Mouse (Mus musculus) heart, postnatal 10 days (tissue): ENCODE data around the gene Tmem219. TPM values are rescaled to one million over a fixed set of nuclear protein-coding genes. Genes with fewer than 3 reads are reported as not detected.

ENCODE experiments used
- DNase-seq, 2 experiments: peaks; one replicate each; pipeline ENCODE4 v3.0.0; 2021
- intact Hi-C: fragments of 180-260 bp; cut with DNase I; formaldehyde crosslinking; loops from one replicate; pipeline ENCODE4 v1.15.1; 2025
- total RNA-seq, 2 experiments: library from RNA; stranded (reverse); gene quantifications; 2 replicates each; pipeline ENCODE4 v1.2.3; 2021

Gene Tmem219
- total RNA-seq = 10 to 100 TPM; 16.3 to 17.6 TPM

DNA sequence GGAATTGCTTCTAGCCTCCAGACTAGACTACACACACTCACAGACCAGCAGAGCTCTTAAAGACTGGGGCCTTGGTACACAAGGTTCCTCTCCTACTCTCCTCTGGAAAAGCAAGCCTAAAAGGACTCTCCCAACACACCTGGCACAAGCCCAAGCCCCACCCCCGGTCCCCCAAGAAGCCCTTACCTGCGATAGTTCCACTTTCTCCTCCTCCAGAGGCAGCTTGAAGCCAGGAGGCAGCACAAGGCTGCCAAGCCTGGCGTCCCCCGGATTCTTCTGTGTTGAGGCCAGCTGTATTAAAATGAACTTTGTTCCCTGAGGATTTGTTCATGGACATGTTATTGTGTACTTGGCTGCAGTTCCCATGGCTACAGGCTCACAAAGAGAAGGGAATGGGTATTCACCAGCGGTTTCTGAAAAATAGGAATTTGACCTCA, at the start of gene Tmem219:
Tmem219 (minus strand) TSS at position 294 of the 437 bp plus-strand sequence.
- intact Hi-C loops = no loop called here
- DNase-seq = peak; percentile 69 to 72

DNA sequence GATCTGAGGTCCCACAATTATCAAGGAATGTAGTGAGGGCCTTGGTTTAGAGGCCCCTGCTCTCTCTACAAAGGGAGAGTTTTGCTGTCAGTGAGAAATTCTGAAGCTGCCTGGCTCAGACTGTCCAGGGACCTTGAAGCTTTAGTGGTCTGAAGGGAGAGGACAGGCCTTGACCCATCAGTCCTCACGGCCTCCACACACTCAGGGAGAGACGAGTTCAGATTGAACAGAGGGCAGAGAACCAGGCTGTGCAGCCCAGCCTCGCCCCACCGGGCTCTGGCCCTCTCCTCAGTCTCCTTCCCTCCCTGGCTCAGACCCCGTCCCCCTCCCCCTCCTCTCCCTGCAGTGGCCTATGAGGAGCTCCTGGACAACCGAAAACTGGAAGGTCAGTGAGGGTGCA, 44.6 kb upstream of the Tmem219 start:
- intact Hi-C loops = no loop called here
- DNase-seq = no peak

DNA sequence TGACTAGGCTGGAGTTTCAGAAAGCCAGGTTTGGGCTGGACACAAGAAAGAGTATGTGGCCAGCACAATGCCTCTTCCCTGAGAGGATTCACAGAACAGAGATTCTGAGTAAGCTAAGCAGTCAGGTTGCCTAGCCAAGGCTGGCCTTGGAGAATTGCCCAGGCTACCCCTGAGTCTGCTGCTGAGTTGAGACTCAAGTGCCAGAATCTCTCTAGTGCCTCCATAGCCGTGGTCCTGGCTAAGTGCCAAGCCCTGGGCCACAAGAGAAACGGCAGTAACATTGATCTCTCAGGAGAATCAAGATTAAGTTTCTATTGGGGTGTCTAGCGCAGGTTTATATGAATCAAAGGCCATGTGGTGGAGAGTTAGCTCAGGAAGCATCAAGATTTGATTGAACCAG, 42.9 kb upstream of the Tmem219 start:
- no peak for DNase-seq
- intact Hi-C loops = no loop called here

DNA sequence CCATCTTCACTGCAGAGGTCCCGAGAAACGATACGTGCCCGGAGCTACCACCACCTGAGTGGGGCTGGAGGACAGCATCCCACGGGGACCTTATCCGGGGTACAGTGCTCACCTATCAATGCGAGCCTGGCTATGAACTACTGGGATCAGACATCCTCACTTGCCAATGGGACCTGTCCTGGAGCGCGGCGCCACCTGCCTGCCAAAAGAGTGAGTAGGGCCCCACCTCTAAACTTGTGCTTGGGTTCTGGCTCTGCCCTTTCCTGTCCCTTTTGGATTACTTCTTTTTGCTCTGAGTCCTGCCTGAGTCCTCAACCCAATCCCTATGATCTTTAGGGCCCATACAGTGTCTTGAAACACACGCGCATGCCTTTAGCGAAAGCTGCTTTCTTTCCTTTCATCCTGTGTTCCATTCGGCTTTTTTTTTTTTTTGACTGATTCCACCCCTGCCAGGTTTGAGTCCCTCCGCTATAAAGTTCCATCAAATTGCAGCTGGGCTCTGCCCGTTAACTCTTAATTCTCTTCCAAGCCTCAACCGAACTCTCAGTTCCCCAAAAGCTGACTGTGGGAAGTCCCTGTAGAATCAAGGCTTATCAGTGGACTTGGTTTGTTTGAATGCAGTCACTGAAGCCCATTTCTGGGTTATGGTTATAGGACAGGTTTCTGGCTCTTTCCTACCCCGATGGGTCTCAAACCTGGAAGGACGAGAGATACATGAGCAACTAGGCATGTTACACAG, 41.0 kb upstream of the Tmem219 start:
- DNase-seq = peak; percentile 53
- intact Hi-C loops = loop anchor here (1.0 to 2.0 kb wide), 2 partner anchors 131 to 141 kb away; no protein-coding TSS in a partner anchor

DNA sequence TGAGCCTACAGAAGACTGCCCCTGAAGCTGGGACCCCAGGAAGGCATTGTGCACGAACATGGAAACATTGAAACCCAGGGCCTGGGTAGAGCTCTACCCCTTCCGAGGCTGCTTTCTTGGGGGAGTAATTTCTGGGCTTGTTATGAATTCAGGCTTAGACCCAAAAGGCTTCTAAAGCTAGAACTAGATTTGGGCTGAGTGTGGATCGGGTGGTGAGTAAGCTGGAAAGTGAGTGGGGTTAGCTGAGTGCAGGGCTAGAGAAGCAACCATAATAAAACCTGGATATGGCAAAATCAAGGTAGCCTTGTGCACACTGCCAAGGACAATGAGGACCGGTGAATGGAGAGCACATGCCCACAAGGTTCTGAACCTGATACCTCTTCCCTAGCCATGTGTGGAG, 39.2 kb upstream of the Tmem219 start:
- no peak for DNase-seq
- intact Hi-C loops = loop anchor here (2.0 kb wide), 1 partner anchor 129 kb away; no protein-coding TSS in a partner anchor

DNA sequence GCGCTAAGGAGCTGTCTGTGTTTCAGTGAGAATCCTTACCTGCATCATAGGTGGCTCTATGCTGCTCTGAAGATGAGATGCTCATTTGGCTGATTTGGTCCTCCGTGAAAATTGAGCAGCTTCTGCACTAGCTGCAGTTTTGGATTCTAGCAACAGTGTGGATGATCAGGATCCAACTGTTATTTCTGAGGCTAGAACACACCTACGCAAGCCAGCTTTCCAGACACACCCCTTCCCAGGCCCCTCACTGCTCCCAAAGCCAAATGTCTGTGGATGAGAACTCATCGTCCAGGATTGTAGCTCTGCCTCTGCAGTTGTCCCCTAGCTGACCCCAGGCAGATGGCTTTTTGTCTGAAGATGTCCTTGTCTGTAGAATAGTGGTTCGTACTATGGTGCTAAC, 38.4 kb upstream of the Tmem219 start:
- intact Hi-C loops = no loop called here
- DNase-seq = no peak

DNA sequence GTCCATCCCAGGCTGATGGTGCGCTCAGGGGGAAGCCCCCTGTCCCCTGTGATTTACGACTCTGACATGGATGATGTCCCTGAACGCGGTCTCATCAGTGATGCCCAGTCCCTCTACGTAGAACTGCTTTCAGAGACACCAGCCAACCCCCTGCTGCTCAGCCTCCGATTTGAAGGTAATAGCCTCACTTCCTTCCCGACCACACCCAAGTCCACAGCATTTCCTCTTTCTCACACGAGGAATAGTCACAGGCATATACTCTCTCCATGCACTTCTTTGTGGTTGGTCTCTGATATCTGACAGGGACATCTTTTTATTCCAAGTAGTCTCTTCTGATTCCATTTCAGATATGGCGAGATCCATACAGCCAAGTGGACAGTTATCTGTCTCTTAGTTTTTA, 37.1 kb upstream of the Tmem219 start:
- intact Hi-C loops = no loop called here
- no peak for DNase-seq

DNA sequence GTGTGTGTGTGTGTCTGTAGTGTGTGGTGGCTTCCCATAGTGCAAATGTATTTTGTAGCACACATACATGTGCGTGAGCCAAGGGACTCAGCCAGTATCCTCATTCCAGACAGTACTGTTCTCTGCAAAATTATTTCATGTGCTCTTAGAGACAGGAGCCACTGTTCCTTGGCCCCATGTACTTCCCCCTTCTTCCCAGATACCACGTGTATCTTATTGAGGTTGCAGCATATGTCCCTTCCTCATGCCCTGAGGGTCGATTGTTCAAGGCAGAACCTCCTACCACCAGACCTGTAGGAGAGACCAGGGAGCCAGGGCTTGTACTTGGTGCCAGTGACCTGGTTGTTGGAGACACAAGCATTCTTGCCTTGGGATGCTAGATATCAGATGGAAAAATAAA, 32.4 kb upstream of the Tmem219 start:
- DNase-seq = no peak
- intact Hi-C loops = no loop called here

DNA sequence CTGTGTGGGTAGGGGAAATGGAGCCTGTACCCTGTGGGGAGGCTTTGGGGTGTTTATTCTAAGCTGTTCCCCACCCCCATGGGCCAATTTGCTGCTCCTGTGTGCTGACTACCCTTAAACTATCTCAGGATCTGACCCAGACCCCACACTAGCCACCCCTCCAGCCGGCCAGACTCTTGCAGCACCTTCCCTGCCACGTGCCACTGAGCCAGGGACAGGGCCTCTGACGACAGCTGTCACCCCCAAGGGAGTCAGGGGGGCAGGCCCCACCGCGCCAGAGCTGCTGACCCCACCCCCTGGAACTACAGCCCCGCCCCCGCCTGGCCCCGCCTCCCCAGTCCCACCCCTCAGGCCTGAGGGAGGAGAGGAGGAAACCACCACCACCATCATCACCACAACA, 29.9 kb upstream of the Tmem219 start:
- intact Hi-C loops = no loop called here
- DNase-seq = no peak

DNA sequence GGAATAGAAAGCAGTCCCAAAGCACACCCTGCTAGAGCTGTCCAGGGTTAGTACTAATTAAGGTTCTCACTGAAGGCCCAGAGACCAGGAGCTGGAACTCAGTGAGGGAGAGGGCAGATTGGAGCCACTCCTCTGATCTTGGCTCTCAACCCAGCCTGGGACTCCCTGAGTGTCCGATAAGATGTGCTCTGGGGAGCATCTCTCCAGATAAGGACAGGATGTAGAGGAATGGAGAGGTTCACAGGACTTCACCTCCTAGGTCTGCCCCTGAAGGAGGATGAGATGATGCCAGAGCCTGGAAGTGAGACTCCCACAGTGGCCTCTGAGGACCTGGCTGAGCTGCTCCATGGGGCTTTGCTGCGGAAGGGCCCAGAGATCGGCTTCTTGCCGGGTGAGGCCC, 29.0 kb upstream of the Tmem219 start:
- intact Hi-C loops = loop anchor here (2.0 kb wide), 1 partner anchor 23 kb away; the partner anchor contains the start of gene Cdipt
- no peak for DNase-seq

DNA sequence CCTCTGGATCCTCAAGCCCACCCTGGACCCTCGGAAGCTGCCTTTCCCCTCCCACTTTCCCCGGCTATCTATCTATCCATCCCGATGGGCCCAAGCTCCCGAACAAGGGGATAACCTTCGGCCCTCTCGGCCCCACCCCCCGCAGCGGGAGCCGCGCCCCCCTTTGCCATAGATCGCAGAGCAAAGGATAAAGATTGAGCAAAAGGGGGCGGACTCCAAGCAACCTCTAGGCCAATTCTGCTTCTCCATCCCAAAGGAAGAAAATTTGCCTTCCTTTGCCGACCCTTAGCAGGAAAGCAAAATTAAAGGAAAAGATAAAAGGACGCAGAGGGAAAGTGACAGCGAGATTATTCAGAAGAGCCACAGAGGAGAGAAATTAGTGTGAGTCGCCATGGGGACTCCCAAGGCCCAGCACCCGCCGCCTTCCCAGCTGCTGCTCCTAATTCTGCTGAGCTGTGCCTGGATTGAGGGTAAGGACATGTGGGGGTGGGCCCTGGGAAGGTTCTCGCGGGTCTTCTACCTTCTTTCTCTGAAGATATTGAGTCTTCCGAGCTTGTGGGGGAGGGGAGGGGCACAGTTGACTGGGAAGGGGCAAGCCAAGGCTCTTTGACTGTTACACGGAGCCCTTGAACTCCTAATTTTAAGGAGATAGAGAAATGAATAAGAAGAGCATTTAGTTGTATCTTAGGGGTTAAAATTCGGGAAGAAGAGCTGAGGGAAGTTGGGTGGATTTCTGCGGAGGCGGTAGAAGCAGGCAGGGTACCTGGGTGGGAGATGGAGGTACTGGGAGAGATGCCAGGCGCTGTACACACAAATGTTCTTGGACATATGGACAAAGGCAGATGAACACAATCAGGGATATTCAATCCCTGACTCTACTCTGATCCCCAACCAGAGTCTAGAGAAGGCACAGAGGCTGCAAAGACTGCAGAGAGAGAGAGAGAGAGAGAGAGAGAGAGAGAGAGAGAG, 28.2 kb upstream of the Tmem219 start:
- intact Hi-C loops = loop anchor here (2.0 kb wide), 1 partner anchor 24 kb away; the partner anchor contains the start of gene Cdipt
- DNase-seq = no peak

DNA sequence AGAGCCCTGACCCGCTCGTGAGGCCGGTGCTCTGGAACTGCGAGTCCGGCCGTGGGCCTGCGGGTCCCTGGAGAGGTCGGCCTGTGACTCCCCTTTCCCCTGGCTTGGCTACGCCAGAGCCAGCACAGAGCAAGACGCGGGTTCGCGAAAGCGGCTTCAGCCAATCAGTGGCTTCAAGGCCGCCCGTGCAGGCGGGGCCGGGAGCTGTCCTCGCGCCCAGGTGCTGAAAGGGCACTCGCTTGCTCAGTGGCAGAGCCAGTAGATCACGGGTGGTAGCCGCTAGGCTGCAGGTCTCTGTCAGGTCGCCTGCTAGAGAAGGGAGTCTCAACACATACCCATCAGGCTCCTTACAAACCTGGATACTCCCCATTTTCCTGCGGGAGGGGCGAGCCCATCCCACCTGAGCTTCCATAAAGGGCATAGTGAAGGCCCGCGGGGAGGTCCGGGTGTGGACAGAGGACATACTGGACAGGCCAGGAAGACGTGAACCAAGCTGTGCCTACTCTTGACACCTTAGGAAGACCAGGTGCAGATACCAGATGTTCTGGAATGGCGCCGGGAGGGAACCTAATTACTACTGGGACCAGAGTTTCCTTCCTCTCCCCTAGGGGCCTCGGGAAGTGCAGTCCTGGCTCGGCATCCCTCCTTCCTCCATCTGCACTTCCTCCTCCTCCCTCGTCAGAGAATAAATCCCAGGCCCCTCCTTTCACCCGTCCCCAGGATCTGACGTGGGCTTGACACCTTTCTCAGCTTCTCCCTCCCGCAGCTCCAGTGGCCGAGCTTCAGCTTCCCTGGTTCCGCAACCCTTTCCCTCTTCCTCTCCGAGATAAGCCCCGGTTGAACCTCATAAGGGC, 27.3 kb upstream of the Tmem219 start, which contains the start of gene Sez6l2:
Sez6l2 (plus strand) TSS at position 771 of the 854 bp plus-strand sequence.
- peak; percentile 94 to 95 for DNase-seq
- intact Hi-C loops = loop anchor here (1.0 to 5.0 kb wide), 3 partner anchors 25 to 128 kb away; partner anchors contain the start of genes Cdipt and Mvp

DNA sequence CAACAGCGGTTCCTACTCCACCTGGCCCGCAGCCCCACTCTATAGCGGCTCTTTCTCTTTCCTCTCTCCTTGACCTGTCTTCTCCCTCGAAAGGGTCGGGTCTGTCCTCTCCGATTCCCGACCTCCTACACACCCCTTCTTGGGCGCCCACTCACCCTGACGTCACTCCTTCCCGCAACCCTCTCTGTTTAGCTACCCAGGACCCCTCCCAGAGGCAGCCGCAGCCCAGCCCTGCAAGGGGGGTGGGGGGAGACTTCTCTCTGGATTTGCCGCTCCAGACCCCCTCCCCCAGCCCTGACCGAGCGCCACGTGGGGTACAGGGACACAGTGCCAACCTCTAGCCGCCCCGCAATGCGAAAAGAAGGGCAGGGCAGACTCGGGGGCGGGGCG, 26.7 kb upstream of the Tmem219 start, which contains the start of gene Asphd1:
Asphd1 (minus strand) TSS at position 180 of the 390 bp plus-strand sequence.
- no peak for DNase-seq
- intact Hi-C loops = loop anchor here (1.0 to 5.0 kb wide), 2 partner anchors 65 to 127 kb away; partner anchors contain the start of gene Mvp

DNA sequence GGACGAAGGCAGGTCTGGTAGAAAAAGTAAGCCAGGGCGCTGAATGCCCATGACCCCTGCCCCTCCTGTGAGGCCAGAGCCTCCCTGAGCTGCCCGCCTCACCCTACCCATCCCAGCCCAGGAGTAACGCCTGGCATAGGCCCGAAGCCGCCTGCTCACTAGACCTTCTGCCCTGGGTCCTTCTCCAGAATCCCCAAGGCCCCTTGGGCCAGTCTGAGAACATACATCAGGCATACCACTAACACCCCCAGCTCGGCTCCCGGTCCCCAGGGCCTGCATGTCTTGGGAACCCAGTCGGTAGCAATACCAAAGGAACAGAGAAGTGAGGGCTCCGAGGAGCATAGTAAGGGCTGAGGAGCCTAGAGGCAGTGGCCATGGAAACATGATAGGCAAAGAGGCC, 25.9 kb upstream of the Tmem219 start:
- no peak for DNase-seq
- intact Hi-C loops = loop anchor here (1.0 to 5.0 kb wide), 2 partner anchors 66 to 126 kb away; partner anchors contain the start of gene Mvp

DNA sequence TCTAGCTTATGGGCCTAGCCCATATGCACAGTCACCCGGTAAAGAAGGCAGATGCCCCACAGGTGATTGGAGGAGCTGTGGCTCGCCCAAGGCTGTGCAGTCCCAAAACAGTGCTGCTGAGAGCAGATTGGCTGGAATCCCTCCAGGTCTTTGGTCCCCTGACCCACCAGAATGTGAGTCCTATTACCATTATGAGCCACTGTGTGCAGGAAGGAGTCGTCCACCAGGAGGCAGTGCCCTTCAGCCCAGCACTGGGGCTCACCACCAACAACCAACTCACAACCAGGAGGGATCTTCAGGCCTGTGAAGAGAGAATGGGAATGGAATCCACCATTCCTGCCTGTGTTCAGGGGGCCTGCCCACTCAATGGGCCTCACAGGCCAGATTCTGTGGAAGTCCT, 23.8 kb upstream of the Tmem219 start:
- peak; percentile 36 to 68 for DNase-seq
- intact Hi-C loops = loop anchor here (1.0 to 5.0 kb wide), 3 partner anchors 124 to 164 kb away; no protein-coding TSS in a partner anchor

DNA sequence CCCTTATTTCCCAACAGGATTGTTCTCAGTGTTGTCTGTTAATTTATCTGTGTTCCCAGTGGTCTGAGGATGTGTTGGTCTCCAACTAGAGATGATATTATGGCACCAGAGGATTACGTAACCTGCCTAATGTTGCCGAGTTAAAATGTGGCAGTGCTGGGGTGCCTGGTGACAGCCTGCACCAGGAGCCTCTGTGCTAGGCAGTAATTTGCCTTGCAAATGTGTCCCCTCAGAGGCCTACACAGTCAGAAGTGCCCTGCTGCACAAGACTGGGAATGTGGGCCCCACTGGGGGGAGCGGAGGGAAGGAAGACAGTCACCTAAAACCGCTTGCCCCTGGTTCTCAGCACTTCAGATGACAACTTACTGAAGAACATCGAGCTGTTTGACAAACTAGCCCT, 19.1 kb upstream of the Tmem219 start:
- intact Hi-C loops = no loop called here

DNA sequence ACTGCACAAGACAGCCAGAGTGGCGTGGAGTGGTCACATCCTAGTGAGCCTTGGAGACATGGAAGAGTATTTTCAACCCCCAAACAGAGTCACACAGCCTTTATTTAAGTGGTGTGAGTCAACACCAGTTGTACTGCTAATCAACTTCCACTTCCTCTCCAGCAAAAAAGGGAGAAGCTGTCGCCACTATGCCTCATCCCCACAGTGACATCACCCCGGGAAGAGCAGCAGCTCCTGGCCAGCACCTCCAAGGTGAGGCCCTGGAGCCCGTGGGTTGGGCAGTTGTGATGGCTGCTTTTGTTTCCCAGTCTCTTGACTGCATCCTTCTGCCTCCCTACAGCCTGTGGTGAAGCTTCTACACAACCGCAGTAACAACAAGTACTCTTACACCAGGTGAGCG, 18.5 kb upstream of the Tmem219 start:
- no peak for DNase-seq
- intact Hi-C loops = no loop called here

More for the DNA sequence above, 19.1 kb upstream of the Tmem219 start:
- DNase-seq = no peak

DNA sequence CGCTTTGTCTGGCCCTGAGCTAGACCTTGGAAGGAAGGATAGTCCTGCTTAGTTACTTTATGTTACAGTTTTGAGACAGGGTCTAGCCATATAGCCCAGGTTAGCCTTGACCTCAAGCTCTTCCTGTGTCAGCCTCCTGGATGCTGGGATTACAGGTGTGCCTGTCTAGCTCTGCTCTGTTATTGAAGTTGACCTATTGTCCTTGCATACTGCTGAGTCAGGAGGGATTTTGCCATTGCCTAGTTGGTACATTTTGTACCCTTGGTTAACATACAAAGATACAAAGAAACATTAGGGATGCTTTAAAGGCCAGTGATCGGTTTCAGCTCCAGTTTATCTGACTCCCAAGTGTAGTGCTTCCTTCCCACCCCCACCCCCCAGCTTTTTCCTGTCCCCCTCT, 9.9 kb upstream of the Tmem219 start:
- DNase-seq = no peak
- intact Hi-C loops = no loop called here

DNA sequence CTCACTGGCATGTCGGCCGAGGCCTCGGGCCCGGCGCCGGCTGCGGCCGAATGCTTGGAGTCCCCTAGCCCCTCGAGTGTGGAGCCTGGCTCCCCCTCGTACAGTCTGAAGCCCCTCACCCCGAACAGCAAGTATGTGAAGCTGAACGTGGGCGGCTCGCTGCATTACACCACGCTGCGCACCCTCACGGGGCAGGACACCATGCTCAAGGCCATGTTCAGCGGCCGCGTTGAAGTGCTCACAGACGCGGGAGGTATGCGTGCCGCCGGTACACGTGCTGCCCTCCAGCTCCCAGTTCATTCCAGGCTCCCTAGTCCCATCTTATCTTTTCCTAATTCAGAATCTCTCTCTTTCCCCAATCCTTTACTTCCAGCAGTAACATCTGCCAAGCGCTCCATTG, 6.3 kb upstream of the Tmem219 start:
- DNase-seq = no peak
- intact Hi-C loops = loop anchor here (5.0 kb wide), 1 partner anchor 42 kb away; no protein-coding TSS in a partner anchor
